Mouse (Mus musculus): ENCODE results near the gene Rln1. TPM values are rescaled to one million over a fixed set of nuclear protein-coding genes. Genes with fewer than 3 reads are reported as not detected.

Gene Rln1
- not detected for polyA plus RNA-seq (2017; shearing (Covaris generic))

- no peak for ATAC-seq
Observed at GRCm38 (mm10) chr19:29334068-29334745, at the start of gene Rln1. Gene Rln1 (minus strand): TSS chr19:29334670.

GRCm38 (mm10) chr19:29383368-29383767, 48.9 kb upstream of the Rln1 start:
- ATAC-seq: no peak

DNA sequence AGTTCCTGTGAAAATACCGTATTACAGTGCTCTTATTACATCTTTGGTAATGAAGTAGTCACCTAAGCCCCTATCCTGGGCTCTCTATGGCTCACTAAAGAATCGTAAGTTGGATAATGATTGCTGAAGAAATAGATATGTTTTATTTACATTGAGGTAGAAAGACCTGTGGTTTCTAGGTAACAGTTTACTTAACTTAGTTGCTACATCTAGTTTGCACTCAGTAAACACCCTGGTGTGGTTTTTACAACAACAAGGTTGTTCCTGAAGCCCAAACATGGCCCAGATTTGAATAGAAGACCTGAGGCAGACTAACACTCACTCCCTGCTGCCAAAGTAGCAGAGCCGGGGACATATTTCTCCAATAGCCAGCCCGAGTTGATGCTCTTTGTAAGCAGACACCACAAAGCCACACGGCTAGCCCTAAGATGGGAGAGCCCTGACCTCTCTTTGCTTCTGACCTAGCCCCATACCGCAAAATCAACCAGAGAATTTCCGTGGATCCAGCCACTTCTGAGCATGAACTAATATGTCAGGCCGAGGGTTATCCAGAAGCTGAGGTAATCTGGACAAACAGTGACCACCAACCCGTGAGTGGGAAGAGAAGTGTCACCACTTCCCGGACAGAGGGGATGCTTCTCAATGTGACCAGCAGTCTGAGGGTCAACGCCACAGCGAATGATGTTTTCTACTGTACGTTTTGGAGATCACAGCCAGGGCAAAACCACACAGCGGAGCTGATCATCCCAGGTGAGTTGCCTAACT, 45.6 kb upstream of the Rln1 start:
- ATAC-seq: no peak

GRCm38 (mm10) chr19:29376382-29376781, 41.9 kb upstream of the Rln1 start:
- no peak for ATAC-seq

DNA sequence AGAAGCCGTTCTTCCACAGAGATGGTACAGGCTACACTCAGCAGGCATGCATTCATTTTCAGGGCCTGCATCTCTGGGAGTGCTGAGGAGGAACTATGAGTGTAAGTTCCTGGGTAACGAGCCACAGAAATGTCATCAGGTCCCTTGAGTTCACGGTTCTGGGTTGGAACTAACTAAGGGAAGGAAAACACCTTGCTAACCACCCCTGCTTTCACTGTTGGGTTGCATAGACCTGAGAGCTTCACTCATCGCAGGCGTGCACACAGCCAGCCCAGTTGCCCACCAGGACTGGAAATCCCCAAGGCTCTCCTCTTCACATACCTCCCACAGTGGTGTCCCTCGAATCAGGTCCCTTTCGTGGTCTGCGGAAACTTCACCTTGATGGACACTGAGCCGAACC, 40.5 kb upstream of the Rln1 start:
- no peak for ATAC-seq

- no peak for ATAC-seq
Observed at GRCm38 (mm10) chr19:29373438-29373837, 39.0 kb upstream of the Rln1 start.

GRCm38 (mm10) chr19:29372621-29373020, 38.2 kb upstream of the Rln1 start:
- ATAC-seq: no peak

DNA sequence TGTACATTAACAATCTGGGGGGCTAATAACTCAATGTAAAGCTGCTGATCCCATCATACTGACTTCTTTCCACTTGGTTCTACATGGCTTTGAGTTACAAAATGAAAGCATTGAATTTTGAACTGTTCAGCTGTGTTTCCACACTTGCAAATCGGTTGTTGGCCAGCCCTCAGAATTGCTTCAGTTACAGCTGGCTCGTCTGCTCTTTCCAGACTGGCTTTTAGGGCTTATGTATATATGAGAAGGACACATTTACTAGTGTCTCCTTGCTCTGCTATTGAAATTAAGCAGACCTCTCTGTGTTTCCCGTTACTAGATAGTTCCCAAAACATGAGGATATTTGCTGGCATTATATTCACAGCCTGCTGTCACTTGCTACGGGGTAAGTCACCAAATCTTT, 37.7 kb upstream of the Rln1 start:
- ATAC-seq: peak; percentile 19

DNA sequence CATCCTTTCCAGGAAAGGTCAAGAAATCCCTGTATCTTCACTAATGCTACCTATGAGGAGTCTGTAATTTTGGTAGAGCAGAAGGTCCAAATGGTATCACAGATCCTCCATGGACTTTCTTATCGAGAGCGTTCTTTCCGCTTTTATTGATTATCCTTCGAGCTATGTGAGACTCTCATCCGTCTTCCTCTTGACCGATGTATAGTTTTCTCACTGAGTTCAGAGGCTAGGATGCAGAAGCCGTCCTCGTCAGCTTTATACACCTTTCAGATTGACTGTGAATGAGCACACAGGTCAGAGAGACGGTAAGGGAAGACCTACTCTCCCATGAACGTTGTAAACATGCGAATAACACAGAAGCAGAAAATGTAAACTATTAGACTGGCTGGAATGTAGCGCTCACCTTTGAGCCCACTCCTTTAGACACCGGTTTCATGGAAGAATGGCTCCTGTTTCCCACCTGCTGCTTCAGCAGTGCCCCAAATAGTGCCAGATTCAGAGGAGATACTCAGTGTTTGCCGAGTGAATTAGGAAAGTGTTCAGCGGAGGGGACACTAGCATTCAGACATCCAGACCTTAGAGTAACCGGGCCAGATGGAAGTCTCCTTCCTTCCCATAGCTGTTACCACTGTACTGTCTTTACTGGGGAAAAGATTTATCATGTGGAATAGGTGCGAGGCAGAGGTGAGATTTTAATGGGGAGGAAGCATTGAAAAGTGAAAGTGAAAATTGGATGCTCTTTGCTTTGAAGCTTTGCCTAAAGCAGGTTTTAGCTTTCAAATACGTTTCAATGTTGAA, 37.0 kb upstream of the Rln1 start:
- ATAC-seq: peak; percentile 13

DNA sequence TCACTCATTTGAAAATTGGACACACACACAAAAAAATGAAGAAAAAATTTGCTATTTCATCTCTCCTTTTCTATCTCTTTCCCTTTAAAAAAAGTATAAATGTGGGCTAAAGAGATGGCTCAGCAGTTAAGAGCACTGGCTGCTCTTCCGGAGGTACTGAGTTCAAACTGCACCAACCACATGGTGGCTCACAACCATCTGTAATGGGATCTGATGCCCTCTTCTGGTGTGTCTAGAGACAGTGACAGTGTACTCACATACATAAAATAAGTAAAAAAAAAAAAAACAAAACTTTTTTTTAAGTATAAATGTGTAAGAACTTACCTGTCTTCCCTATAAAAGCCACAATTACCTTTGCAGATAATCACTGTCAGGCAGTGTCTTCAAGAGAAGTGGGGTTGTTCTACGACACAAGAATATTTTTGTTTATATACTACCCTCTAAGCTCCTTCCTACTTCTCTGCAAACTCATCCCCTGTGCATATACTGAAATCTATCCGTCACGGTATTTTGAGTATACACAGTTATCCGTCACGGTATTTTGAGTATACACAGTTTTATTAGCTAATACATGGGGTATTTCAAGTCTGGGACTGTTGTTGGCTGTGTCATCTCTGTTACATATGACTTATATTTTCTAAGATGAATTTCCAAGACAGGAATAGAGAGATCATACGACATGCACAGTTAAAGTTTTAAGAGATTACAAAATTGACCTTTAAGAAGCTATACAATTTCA, 36.2 kb upstream of the Rln1 start:
- ATAC-seq: no peak

DNA sequence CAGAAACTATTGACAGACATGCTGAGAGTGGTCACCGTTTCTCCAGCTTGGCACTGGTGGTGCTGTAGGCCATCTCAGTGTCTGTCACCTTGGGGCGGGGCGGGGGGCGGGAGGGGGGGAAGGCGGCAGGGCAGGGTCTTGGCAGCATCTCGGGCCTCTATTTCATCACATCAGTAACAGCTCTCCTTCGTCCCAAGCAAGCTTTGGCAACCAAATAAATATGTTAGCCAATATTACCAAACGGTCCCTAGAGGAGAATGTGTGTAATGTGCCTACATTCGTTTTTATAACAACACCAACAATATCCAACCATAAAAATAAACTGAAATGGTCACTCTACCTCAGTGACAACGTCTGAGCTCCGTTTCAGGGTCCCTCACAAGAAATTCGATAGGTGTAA, 35.6 kb upstream of the Rln1 start:
- ATAC-seq: no peak

DNA sequence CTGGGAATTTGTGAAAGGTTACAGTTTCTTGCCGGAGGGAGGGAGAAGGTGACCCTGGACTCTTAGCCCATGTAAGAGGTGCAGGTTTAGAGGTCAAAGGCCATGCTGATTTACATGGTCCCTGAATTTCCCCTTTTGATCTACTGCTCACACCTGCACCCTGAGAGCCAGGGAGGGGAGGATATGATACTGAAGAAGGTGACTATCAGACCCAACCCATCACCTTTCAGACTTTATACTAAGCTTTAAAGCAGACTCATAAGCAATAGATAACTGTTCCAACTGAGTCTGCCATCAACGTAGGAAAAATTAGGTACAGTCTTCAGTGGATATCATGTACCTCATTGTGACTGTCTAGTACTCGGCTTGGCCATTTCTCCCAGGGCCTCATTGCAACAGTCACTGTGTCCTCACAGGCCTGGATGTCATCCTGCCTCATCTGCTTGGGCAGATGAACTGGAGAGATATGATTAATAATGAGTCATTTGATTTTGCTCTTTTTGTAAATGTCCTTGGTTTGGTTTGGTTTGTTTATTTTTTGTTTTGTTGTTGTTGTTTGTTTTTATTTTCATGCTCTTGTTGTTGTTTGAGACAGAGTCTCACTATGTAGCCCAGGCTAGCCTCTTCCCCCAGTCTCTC, 34.3 kb upstream of the Rln1 start:
- no peak for ATAC-seq

DNA sequence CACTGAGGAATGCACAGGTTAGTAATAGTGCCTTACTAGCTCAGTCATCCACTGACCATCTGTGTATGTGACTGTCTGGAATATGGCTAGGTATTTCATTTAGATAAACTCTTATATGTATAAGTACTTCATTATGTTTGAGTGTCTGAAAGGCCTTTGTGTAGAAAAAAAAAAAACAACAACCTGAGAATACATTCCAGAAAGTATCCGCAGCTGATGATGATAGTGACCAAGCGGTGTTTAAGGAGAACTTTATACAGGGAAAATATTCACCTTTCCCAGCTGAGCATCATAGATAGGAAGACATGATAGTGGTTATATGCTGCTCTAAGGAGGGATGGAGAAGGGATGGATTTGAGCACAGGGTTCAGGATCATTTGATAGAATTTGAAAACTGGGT, 33.6 kb upstream of the Rln1 start:
- ATAC-seq: no peak

- ATAC-seq: peak; percentile 83
Observed at GRCm38 (mm10) chr19:29366969-29367622, 32.6 kb upstream of the Rln1 start, which contains the start of the genes Plgrkt and Cd274. Gene Plgrkt (minus strand): TSS chr19:29367390. Gene Cd274 (plus strand): TSS chr19:29367455.

- no peak for ATAC-seq
Observed at GRCm38 (mm10) chr19:29366226-29366968, 31.9 kb upstream of the Rln1 start.

DNA sequence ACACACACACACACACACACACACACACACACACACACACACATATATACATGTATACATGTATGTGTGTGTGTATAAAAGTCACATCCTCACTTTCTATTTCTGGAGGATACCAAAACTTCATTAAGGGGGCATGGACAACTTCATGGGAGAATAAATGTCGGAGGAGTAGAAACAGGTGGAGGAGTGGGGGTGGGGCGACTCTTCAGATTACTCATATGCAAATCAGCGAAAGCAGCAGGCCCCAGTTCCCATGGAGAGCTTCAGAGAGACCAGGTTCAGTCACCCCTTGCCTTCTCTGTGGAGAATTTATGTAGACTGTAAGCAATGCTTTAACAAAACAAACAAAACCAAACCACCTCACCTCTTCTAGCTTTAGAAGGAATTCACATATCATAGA, 30.6 kb upstream of the Rln1 start:
- peak; percentile 7 for ATAC-seq

DNA sequence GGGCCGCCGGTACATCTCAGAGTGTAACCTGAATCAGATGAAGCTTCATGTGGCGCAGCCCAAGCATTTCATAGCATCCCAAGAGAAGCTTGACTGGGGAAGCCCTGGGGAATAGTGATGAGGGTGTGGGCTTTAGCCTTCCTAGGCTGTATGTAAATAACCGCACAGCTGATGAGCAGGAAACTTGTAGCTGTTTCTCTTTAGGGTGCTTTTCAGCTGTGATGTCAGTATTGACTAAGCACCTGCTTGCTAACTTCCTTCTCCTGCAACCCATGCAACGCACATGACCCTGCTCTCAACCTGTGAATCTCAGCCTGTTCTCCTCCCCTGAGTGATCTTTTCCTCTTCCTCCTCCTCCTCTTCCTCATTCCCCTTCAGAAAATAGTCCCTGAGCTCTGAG, 29.6 kb upstream of the Rln1 start:
- peak; percentile 19 for ATAC-seq

GRCm38 (mm10) chr19:29363557-29363956, 29.1 kb upstream of the Rln1 start:
- ATAC-seq: no peak

GRCm38 (mm10) chr19:29362173-29362930, 27.9 kb upstream of the Rln1 start:
- no peak for ATAC-seq
